Mouse (Mus musculus): Measurements from ENCODE around the gene Ube2v1. TPM values are rescaled to one million over a fixed set of nuclear protein-coding genes. Genes with fewer than 3 reads are reported as not detected.
A peak's percentile ranks its signal among the peaks of the same experiment; 100 is the strongest.
"Not testable (repeated sequence)": the region's sequence is repeated elsewhere in the genome, so short reads cannot be mapped to it uniquely, and the experiment has no call there.

Ube2v1 gene
- polyA plus RNA-seq, 1 experiment from 2014 or later, result 122 TPM

GRCm38 (mm10) chr2:167649290-167650032 lies 17.6 kb upstream of the Ube2v1 start:
- DNase-seq, result peak; percentile 61
- 72% methylated on average over 12 of the region's 12 CpGs for WGBS (ENCODE audit: insufficient replicate concordance)
- H3K36me3 ChIP-seq (replicated peaks; ENCODE audit: insufficient read depth, low read length), result peaks cover 19% of the 10 kb centered on the region

GRCm38 (mm10) chr2:167646411-167646810 lies 14.5 kb upstream of the Ube2v1 start:
- H3K27ac ChIP-seq (ENCODE audit: low read depth), result no peak overlapping the region
- peak; percentile 38 for TF ChIP-seq CTCF (IDR thresholded peaks at IDR 0.05; ENCODE audit: low read depth)
- TF ChIP-seq EP300 (IDR thresholded peaks at IDR 0.05; ENCODE audit: low read depth), result no peak
- no peak overlapping the region for H3K4me3 ChIP-seq (ENCODE audit: low read depth, low read length)
- DNase-seq (no peak), ATAC-seq (no peak)
- peaks cover 14% of the 10 kb centered on the region for H3K4me1 ChIP-seq (ENCODE audit: insufficient read depth)
- peaks cover 2% of the 10 kb centered on the region for H3K36me3 ChIP-seq (replicated peaks; ENCODE audit: insufficient read depth, low read length)
- H3K4me2 ChIP-seq (ENCODE audit: low read depth, low read length), result no peak overlapping the region
- WGBS (ENCODE audit: insufficient replicate concordance), result 91% methylated on average over 4 of the region's 4 CpGs
- no peak overlapping the region for H3K9ac ChIP-seq (replicated peaks)
- no peaks in the 10 kb centered on the region for H3K27me3 ChIP-seq (ENCODE audit: insufficient read depth, low read length)
- H3K9me3 ChIP-seq (ENCODE audit: low read length), result no peaks in the 10 kb centered on the region

More at GRCm38 (mm10) chr2:167649290-167650032, 17.6 kb upstream of the Ube2v1 start:
- peaks cover 10% of the 10 kb centered on the region for H3K4me1 ChIP-seq (ENCODE audit: insufficient read depth)
- no peak overlapping the region for H3K4me2 ChIP-seq (ENCODE audit: low read depth, low read length)
- H3K9ac ChIP-seq (replicated peaks), result no peak overlapping the region; the same call in 1 of the 2 replicates
- ATAC-seq, result peak; percentile 80
- no peaks in the 10 kb centered on the region for H3K27me3 ChIP-seq (ENCODE audit: insufficient read depth, low read length)
- peak; percentile 22; the same call in 1 of the 2 replicates for TF ChIP-seq CTCF (IDR thresholded peaks at IDR 0.05; ENCODE audit: low read depth)
- TF ChIP-seq EP300 (IDR thresholded peaks at IDR 0.05; ENCODE audit: low read depth), result no peak
- H3K27ac ChIP-seq (ENCODE audit: low read depth), result peak overlapping the region; percentile 41
- H3K9me3 ChIP-seq (ENCODE audit: low read length), result no peaks in the 10 kb centered on the region
- H3K4me3 ChIP-seq (ENCODE audit: low read depth, low read length), result no peak overlapping the region

GRCm38 (mm10) chr2:167643356-167644052 lies 11.6 kb upstream of the Ube2v1 start:
- not testable (repeated sequence) for H3K4me3 ChIP-seq (ENCODE audit: low read depth, low read length); H3K27ac ChIP-seq (ENCODE audit: low read depth); ATAC-seq; H3K9me3 ChIP-seq (ENCODE audit: low read length); H3K4me2 ChIP-seq (ENCODE audit: low read depth, low read length); DNase-seq; H3K36me3 ChIP-seq (replicated peaks; ENCODE audit: insufficient read depth, low read length); H3K27me3 ChIP-seq (ENCODE audit: insufficient read depth, low read length); H3K9ac ChIP-seq (replicated peaks)
- H3K4me1 ChIP-seq (ENCODE audit: insufficient read depth), result peaks cover 10% of the 10 kb centered on the region
- 75% methylated on average over 13 of the region's 13 CpGs for WGBS (ENCODE audit: insufficient replicate concordance)

DNA sequence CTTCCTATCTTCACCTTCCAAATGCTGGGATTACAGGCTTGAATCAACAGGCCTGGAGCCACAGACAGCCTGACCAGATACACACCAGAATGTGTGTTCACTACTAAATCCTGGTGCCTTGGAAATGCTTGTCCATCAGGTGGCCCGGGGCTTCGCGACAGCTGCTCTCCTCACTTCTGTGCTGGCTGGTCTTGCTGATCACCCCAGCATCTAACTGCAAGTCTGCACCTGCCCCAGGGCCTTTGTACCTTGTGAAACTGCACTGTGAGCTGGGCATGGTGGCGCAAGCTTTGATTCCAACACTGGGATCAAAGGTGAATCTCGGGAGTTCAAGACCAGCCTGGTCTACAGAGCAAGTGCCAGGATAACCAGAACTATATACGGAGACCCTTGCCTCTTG lies 10.3 kb upstream of the Ube2v1 start:
- 0 out of 2 replicates have a peak, but pooled peaks cover 2% of the 10 kb centered on the region for H3K36me3 ChIP-seq (replicated peaks; ENCODE audit: insufficient read depth, low read length)
- no peak for ATAC-seq
- no peak overlapping the region for H3K4me2 ChIP-seq (ENCODE audit: low read depth, low read length)
- TF ChIP-seq EP300 (IDR thresholded peaks at IDR 0.05; ENCODE audit: low read depth), result no peak
- no peak for TF ChIP-seq CTCF (IDR thresholded peaks at IDR 0.05; ENCODE audit: low read depth)
- H3K4me1 ChIP-seq (ENCODE audit: insufficient read depth), result peaks cover 10% of the 10 kb centered on the region
- no peak overlapping the region for H3K27ac ChIP-seq (ENCODE audit: low read depth)
- no peaks in the 10 kb centered on the region for H3K9me3 ChIP-seq (ENCODE audit: low read length)
- WGBS (ENCODE audit: insufficient replicate concordance), result 86% methylated on average over 6 of the region's 6 CpGs
- no peaks in the 10 kb centered on the region for H3K27me3 ChIP-seq (ENCODE audit: insufficient read depth, low read length)
- no peak for DNase-seq
- no peak overlapping the region for H3K4me3 ChIP-seq (ENCODE audit: low read depth, low read length)
- H3K9ac ChIP-seq (replicated peaks), result no peak overlapping the region

DNA sequence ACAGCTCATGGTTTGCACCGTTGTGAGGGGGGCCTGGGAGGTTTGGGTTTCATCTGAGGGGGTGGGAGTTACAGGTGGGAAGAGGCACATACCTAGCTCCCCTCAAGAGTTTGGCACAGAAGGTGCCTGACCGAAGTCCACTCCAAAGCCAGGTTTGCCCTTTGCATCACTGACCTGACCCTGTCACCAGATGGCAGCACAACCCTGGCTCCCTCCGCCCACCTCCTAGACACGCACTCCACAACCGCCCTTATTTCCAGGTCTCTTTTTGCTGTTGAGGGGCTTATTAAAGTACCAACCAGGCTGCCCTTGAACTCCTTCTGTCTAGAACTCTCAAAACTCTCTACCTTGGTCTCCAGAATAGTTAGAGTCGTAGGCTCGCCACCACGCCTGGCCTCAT lies 9.4 kb upstream of the Ube2v1 start:
- WGBS (ENCODE audit: insufficient replicate concordance), result 31% methylated on average over 8 of the region's 8 CpGs
- H3K4me3 ChIP-seq (ENCODE audit: low read depth, low read length), result no peak overlapping the region
- H3K4me2 ChIP-seq (ENCODE audit: low read depth, low read length), result no peak overlapping the region
- DNase-seq (peak; percentile 80), ATAC-seq (peak; percentile 76)
- no peak overlapping the region for H3K27ac ChIP-seq (ENCODE audit: low read depth)
- peaks cover 10% of the 10 kb centered on the region for H3K4me1 ChIP-seq (ENCODE audit: insufficient read depth)
- no peaks in the 10 kb centered on the region for H3K27me3 ChIP-seq (ENCODE audit: insufficient read depth, low read length)
- H3K9ac ChIP-seq (replicated peaks), result no peak overlapping the region
- TF ChIP-seq EP300 (IDR thresholded peaks at IDR 0.05; ENCODE audit: low read depth), result no peak
- peak; percentile 92 for TF ChIP-seq CTCF (IDR thresholded peaks at IDR 0.05; ENCODE audit: low read depth)
- no peaks in the 10 kb centered on the region for H3K9me3 ChIP-seq (ENCODE audit: low read length)
- H3K36me3 ChIP-seq (replicated peaks; ENCODE audit: insufficient read depth, low read length), result 0 out of 2 replicates have a peak, but pooled peaks cover 2% of the 10 kb centered on the region

- no peak for ATAC-seq
- WGBS (ENCODE audit: insufficient replicate concordance), result 84% methylated on average over 3 of the region's 3 CpGs
- Histone ChIP-seq H3K4me2 (ENCODE audit: low read depth, low read length) (no peak overlapping the region), H3K27ac (ENCODE audit: low read depth) (no peak overlapping the region), H3K4me3 (ENCODE audit: low read depth, low read length) (no peak overlapping the region), H3K36me3 (replicated peaks; ENCODE audit: insufficient read depth, low read length) (no peaks in the 10 kb centered on the region), H3K9me3 (ENCODE audit: low read length) (no peaks in the 10 kb centered on the region), H3K27me3 (ENCODE audit: insufficient read depth, low read length) (no peaks in the 10 kb centered on the region), H3K9ac (replicated peaks) (no peak overlapping the region), H3K4me1 (ENCODE audit: insufficient read depth) (peaks cover 10% of the 10 kb centered on the region)
- TF ChIP-seq CTCF (IDR thresholded peaks at IDR 0.05; ENCODE audit: low read depth) (peak; percentile 85), EP300 (IDR thresholded peaks at IDR 0.05; ENCODE audit: low read depth) (no peak)
- DNase-seq, result peak; percentile 64
These were observed 8.4 kb upstream of the Ube2v1 start for GRCm38 (mm10) chr2:167640279-167640678.
